Mouse (Mus musculus): ENCODE results near the gene Ankrd22. TPM values are rescaled to one million over a fixed set of nuclear protein-coding genes. Genes with fewer than 3 reads are reported as not detected.
"Not testable (repeated sequence)": the region's sequence is repeated elsewhere in the genome, so short reads cannot be mapped to it uniquely, and the experiment has no call there.

The Ankrd22 gene
- polyA plus RNA-seq (2016; fragmentation: Nextera tagmentation; extraction: Ambion mirVana), result 0.09 and 0.10 TPM in 2 replicates

DNA sequence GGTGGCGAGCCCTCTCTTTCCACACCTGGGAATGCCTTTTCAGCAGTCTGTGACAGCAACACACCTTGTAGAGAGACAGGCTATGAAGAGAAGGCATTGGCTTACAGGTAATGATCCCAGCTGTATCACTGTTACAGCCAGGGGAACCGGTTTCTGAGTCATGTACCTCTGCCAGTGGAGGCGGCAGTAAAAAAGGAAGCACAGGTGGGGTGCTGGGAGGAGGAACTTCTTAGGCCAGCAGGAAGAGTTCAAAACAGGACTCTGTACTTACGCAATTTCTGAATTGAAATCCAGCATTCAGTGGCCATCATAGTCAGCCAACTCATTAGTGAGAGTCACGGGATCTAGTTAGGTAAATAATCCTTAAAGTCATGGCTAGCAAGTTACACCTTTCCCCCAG lies at the start of gene Ankrd22:
Gene Ankrd22, minus strand, starts transcription at position 163 of the 400 bp plus-strand sequence.
- Histone ChIP-seq H3K4me3 (no peak within 1 kb of the TSS), H3K27me3 (ENCODE audit: low read depth, poor library complexity, severe bottlenecking) (no peaks in the 10 kb centered on the region), H3K4me1 (peaks cover 13% of the 10 kb centered on the region), H3K9me3 (replicated peaks) (no peaks in the 10 kb centered on the region), H3K36me3 (no peaks in the 10 kb centered on the region), H3K27ac (no peak within 1 kb of the TSS)
- no peak for DNase-seq (ENCODE audit: low spot score)
- 77% methylated on average over 5 of the region's 5 CpGs for WGBS

DNA sequence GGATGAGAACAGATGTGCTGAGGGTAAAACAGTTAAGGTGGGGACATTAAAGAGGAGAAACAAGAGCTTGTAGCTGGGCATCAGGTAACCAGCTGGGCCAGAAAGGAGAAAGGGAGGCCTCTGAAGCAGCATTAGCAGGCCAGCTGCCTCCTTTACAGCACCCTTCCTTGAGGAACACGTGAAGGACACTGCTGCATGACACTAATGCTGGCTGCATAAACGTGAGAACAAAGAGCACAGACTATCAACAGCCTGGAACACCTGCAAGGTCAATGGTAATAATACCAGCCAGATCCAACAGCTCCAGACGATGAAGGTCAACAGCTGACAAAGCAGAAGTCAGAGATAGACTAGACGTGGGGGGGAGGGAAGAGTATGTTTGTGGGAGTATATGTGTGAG lies 48.3 kb upstream of the Ankrd22 start:
- peaks cover 10% of the 10 kb centered on the region for H3K4me1 ChIP-seq
- H3K4me3 ChIP-seq, result no peak overlapping the region
- H3K36me3 ChIP-seq, result no peaks in the 10 kb centered on the region
- no peak for DNase-seq (ENCODE audit: low spot score)
- H3K9me3 ChIP-seq (replicated peaks), result no peaks in the 10 kb centered on the region
- H3K27ac ChIP-seq, result no peak overlapping the region
- 75% methylated on average over 4 of the region's 4 CpGs for WGBS
- H3K27me3 ChIP-seq (ENCODE audit: low read depth, poor library complexity, severe bottlenecking), result no peaks in the 10 kb centered on the region

DNA sequence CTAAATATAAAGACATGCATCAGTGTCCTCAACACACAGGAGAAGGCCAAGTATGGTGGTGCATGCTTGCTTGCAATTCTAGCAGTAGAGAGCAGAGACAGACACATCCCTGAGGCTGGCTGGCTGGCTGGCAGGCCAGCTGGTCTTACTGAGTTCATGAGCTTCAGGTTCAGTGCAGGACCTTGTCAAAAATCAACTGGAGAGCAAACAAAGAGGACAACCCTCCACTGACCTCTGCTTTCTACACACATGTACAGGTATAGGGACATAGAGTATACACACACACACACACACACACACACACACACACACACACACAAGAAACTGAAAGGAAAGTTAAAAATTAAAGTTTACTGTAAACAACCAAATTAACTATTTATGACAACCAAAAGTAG lies 47.4 kb upstream of the Ankrd22 start:
- Histone ChIP-seq H3K36me3 (no peaks in the 10 kb centered on the region), H3K4me3 (no peak overlapping the region), H3K27me3 (ENCODE audit: low read depth, poor library complexity, severe bottlenecking) (no peaks in the 10 kb centered on the region), H3K27ac (no peak overlapping the region), H3K9me3 (replicated peaks) (no peaks in the 10 kb centered on the region), H3K4me1 (peaks cover 8% of the 10 kb centered on the region; the same call in 1 of the 2 replicates)
- DNase-seq (ENCODE audit: low spot score), result no peak

DNA sequence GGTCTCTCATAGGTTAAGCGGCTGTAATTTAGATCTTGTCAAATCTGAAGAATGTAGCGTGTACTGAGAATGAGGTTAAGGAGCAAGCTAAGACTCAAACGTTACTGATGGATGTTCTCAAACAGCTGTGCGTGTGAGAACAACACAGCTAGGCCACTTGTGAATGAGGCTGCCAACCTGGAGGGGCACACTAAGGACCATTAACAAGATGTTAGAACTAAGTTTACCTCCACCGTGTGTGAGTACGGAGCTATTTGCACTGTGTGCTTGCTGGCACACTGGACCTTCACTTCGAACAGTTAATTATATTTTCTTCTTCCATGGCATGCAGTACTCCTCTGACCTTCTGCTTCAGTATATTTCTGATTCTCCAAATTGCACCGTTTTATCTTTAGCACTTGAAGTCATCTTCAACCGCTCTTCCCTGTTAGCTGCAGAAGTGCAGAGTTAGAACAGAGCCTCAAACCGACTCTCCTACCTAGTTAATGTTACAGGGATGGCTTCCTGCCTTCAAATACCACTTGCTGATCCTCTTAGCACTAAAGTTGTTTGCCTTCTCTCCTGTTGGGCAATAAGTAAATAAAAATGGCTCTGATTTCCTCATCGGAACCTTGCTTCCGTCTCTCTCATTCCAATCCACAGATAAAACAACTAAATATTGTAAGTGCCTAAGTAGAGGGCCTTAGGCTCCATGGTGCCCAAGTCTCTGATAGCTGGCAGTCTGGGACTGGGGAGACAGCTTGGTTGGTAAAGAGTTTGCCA lies 46.8 kb upstream of the Ankrd22 start:
- no peaks in the 10 kb centered on the region for H3K36me3 ChIP-seq
- 89% methylated on average over 12 of the region's 12 CpGs for WGBS
- peaks cover 8% of the 10 kb centered on the region; the same call in 1 of the 2 replicates for H3K4me1 ChIP-seq
- no peak overlapping the region for H3K4me3 ChIP-seq
- no peak overlapping the region for H3K27ac ChIP-seq
- no peaks in the 10 kb centered on the region for H3K27me3 ChIP-seq (ENCODE audit: low read depth, poor library complexity, severe bottlenecking)
- DNase-seq (ENCODE audit: low spot score), result no peak
- no peaks in the 10 kb centered on the region for H3K9me3 ChIP-seq (replicated peaks)

DNA sequence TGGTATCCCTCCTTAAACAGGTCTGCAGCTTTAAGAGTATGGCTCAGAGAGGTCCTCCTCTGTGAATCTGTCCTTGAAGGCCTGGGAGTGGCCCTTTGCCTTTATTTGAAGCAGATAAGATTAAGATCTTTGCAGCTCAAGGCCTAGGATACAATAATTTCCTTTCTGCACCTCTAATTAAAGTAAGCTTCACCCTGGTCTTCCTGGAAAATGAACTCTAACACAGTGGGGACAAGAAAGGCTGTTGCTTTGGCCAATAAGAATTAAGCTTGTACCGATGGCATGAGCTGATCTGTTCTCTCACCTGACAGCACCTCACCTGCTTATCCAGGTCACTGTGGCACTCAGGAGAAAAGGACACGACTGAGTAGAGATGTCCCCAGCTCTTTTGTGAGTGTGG lies 45.0 kb upstream of the Ankrd22 start:
- no peaks in the 10 kb centered on the region for H3K36me3 ChIP-seq

DNA sequence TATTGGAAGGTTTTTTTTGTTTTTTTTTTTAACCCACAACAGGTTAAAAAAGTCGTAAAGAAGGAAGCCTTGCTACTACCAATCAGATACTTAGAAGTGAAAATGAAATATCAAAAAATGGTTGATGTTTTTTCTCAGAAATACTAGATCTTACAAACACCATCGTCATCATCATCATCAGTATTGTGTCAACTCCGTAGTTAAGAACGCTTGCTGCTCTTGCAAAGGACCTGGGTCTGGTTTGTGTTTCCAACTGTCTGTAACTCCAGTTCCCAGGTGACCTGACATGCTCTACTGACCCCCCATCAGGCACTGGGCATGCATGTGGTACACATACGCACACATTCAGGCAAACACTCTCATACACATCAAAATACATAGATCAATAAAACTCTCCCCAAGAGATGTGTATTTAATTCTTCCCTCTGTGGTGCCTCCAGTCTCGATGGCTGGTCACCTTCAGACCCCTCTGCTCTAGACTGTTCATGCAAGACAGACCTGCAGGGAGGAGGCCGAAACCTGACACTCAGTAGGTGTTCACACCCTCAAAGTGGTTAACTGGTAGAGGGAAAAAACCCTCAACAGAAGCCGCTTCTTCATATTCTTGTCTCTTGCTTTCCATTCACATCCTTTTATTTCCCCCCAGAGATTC lies 44.2 kb upstream of the Ankrd22 start:
- DNase-seq (ENCODE audit: low spot score), result no peak
- no peak overlapping the region for H3K27ac ChIP-seq
- H3K4me3 ChIP-seq, result no peak overlapping the region
- no peaks in the 10 kb centered on the region for H3K9me3 ChIP-seq (replicated peaks)
- H3K4me1 ChIP-seq, result peaks cover 6% of the 10 kb centered on the region; the same call in 1 of the 2 replicates
- H3K36me3 ChIP-seq, result no peaks in the 10 kb centered on the region
- H3K27me3 ChIP-seq (ENCODE audit: low read depth, poor library complexity, severe bottlenecking), result no peaks in the 10 kb centered on the region
- WGBS, result 75% methylated on average over 8 of the region's 8 CpGs

More for the DNA sequence above, 45.0 kb upstream of the Ankrd22 start:
- no peak for DNase-seq (ENCODE audit: low spot score)
- 68% methylated on average over 2 of the region's 2 CpGs for WGBS
- Histone ChIP-seq H3K27me3 (ENCODE audit: low read depth, poor library complexity, severe bottlenecking) (no peaks in the 10 kb centered on the region), H3K4me1 (peaks cover 6% of the 10 kb centered on the region; the same call in 1 of the 2 replicates), H3K4me3 (no peak overlapping the region), H3K9me3 (replicated peaks) (no peaks in the 10 kb centered on the region), H3K27ac (no peak overlapping the region)

DNA sequence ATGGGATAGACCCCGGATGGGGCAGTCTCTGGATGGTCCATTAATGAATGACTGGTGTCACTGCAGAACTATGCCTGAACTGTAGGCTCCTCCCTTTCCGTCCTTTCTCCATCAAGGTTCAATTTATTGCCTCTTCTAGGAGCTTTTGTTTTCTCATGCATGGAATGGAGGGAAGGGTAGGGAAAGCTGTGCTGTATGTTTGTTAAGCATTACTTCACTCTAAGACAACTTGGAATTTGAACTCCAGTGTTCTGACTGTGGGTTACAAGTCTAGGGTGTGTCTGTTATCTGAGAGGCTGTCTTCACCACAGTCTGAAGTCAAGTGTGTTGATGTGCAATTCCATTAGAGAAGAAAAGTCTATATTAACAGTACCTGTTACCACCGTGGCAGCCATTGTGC lies 43.2 kb upstream of the Ankrd22 start:
- no peaks in the 10 kb centered on the region for H3K9me3 ChIP-seq (replicated peaks)
- H3K4me1 ChIP-seq, result peaks cover 6% of the 10 kb centered on the region; the same call in 1 of the 2 replicates
- no peaks in the 10 kb centered on the region for H3K36me3 ChIP-seq
- WGBS, result 86% methylated on average over 3 of the region's 3 CpGs
- H3K27ac ChIP-seq, result no peak overlapping the region
- DNase-seq (ENCODE audit: low spot score), result no peak
- H3K4me3 ChIP-seq, result no peak overlapping the region
- no peaks in the 10 kb centered on the region for H3K27me3 ChIP-seq (ENCODE audit: low read depth, poor library complexity, severe bottlenecking)

DNA sequence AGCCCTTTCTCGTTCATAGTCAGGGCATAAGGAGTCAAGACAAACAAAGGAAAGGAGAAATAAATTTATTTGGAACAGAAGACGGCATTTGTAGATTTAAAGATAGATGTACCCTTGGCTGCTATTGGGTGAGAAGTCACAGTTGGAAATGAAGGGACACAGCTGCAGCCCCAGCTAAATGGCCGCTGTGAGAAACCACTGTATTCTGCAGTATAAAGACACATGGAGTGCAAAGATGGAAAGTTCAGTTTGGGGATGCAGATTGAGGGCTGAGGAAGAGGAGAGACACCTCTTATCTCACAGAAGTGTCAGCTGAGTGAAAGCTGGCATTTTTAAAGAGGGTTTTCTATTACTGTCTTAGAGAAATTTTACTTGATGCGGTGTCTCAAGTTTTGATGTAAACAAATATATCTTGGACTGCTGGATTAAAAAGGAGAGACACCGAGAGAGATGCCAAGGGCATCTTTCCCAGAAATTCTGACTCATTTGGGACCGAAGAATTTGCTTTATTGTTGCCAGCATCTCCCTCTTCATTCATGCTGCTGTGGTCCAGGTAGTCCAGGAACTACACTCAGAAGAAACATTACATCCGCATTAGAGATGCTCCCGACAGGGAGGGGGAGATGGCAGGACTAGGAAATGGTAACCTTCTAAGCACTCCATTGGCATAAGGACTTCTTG lies 41.0 kb upstream of the Ankrd22 start:
- Histone ChIP-seq H3K36me3 (no peaks in the 10 kb centered on the region), H3K4me1 (peaks cover 6% of the 10 kb centered on the region; the same call in 1 of the 2 replicates), H3K27ac (no peak overlapping the region), H3K4me3 (no peak overlapping the region), H3K9me3 (replicated peaks) (no peaks in the 10 kb centered on the region), H3K27me3 (ENCODE audit: low read depth, poor library complexity, severe bottlenecking) (no peaks in the 10 kb centered on the region)
- 94% methylated on average over 8 of the region's 8 CpGs for WGBS
- DNase-seq (ENCODE audit: low spot score), result no peak

DNA sequence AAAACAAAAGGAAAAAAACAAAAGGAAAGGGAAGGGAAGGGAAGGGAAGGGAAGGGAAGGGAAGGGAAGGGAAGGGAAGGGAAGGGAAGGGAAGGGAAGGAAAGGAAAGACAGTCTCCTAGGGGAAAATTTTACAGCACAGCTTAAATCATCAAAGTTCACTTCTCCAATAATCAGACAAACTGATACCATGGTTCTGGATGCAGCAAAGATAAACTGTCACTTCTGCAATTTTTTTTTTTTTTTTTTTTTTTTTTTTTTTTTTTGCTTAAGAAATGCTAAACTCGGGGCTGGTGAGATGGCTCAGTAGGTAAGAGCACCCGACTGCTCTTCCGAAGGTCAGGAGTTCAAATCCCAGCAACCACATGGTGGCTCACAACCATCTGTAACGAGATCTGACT lies 40.3 kb upstream of the Ankrd22 start:
- not testable (repeated sequence) for H3K36me3 ChIP-seq; H3K27ac ChIP-seq; H3K4me1 ChIP-seq; H3K9me3 ChIP-seq (replicated peaks); H3K4me3 ChIP-seq; H3K27me3 ChIP-seq (ENCODE audit: low read depth, poor library complexity, severe bottlenecking); DNase-seq (ENCODE audit: low spot score)
- WGBS, result 75% methylated on average over 4 of the region's 4 CpGs

DNA sequence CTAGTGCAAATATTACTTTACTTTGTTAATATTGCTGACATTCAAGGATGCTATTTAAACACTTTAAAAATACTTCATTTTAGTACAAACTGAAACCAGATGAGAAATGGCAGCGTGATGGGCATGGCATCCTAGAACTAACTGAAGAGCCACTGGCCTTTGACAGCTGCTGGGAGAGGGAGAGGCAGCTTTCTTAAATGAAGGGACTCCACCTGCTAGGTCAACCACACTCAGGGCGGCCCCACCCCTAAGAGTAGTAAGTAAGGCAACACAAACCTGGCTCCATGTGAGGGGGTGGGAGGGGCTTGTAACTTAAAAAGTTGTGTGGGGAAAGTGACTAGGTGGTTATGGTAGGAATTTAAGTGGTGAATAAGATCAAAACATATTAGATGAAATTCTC lies 36.8 kb upstream of the Ankrd22 start:
- DNase-seq (ENCODE audit: low spot score), result no peak
- H3K9me3 ChIP-seq (replicated peaks), result no peaks in the 10 kb centered on the region
- no peak overlapping the region for H3K27ac ChIP-seq
- no peaks in the 10 kb centered on the region for H3K36me3 ChIP-seq
- no peak overlapping the region for H3K4me3 ChIP-seq
- 84% methylated on average over 2 of the region's 2 CpGs for WGBS
- H3K4me1 ChIP-seq, result peaks cover 19% of the 10 kb centered on the region
- no peaks in the 10 kb centered on the region for H3K27me3 ChIP-seq (ENCODE audit: low read depth, poor library complexity, severe bottlenecking)

DNA sequence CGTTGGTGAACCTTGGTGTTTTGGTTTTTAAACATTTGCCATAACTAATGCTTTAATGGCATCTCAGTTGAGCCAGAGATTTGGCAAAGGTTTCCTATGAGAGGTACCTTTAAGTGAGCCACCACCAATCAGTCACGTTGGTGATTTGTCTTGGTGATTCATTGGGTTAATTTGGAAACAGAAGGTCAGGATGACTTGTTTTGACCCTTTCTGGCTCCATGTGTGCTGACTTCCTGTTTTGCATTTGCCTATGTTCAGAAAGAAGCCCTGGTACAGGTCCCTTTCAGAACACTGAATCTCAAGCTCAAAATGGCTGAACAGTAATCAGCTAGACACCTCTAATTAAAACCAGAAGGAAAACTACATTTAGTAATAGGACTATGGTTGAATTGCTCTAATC lies 33.6 kb upstream of the Ankrd22 start:
- no peaks in the 10 kb centered on the region for H3K36me3 ChIP-seq
- H3K4me3 ChIP-seq, result no peak overlapping the region
- no peaks in the 10 kb centered on the region for H3K27me3 ChIP-seq (ENCODE audit: low read depth, poor library complexity, severe bottlenecking)
- H3K9me3 ChIP-seq (replicated peaks), result no peaks in the 10 kb centered on the region
- WGBS, result 37% methylated on average over 2 of the region's 2 CpGs
- H3K4me1 ChIP-seq, result peaks cover 38% of the 10 kb centered on the region
- H3K27ac ChIP-seq, result no peak overlapping the region
- DNase-seq (ENCODE audit: low spot score), result no peak

DNA sequence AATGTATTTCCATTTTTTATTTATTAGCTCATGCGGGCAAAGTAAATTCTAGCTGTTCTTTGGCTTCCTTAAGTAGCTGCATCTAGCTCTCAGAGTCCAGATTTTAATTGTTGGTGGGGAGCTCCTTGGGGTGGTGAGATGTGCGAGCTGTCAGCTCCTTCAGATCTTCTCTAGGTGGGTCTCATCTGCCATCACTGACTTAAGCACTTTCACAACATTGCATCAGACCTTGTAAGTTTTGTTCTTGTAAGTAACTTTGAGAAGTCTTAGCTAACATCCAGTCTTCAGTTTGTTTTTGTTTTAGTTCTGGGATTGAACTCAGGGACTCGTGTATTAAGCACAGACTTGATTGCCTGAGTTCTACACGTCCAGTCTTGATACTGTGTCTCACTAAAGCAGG lies 33.0 kb upstream of the Ankrd22 start:
- H3K4me3 ChIP-seq, result no peak overlapping the region
- H3K27me3 ChIP-seq (ENCODE audit: low read depth, poor library complexity, severe bottlenecking), result no peaks in the 10 kb centered on the region
- 79% methylated on average over 4 of the region's 4 CpGs for WGBS
- no peaks in the 10 kb centered on the region for H3K9me3 ChIP-seq (replicated peaks)
- peaks cover 44% of the 10 kb centered on the region for H3K4me1 ChIP-seq
- DNase-seq (ENCODE audit: low spot score), result no peak
- no peak overlapping the region for H3K27ac ChIP-seq
- H3K36me3 ChIP-seq, result no peaks in the 10 kb centered on the region

DNA sequence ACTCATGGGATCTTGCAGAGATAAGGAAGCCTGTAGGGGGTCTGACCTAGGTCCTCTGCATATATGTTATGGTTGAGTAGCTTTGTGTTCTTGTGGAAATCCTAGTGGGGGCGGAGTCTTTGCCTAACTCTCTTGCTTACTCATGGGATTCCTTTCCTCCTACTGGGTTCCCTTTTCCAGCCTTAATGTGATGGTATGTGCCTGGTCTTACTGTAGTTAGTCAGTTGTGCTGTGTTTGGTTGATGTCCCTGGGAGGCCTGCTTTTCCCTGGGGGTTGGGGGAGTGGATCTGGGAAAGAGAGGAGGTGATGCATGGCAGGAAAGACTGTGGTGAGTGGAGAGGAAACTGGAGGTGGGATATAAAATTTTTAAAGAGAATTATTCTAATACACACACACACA lies 32.2 kb upstream of the Ankrd22 start:
- Histone ChIP-seq H3K4me3 (no peak overlapping the region), H3K27ac (no peak overlapping the region), H3K9me3 (replicated peaks) (no peaks in the 10 kb centered on the region), H3K4me1 (peaks cover 52% of the 10 kb centered on the region), H3K27me3 (ENCODE audit: low read depth, poor library complexity, severe bottlenecking) (no peaks in the 10 kb centered on the region), H3K36me3 (no peaks in the 10 kb centered on the region)
- no peak for DNase-seq (ENCODE audit: low spot score)
- 100% methylated on average over 1 of the region's 1 CpGs for WGBS

All from limb, embryonic 10.5 days (tissue).